Mouse (Mus musculus): Measurements from ENCODE around the gene Sumo3. TPM values are rescaled to one million over a fixed set of nuclear protein-coding genes. Genes with fewer than 3 reads are reported as not detected.

Gene Sumo3
- polyA plus RNA-seq, 2 experiments: 328 to 466 TPM

DNA sequence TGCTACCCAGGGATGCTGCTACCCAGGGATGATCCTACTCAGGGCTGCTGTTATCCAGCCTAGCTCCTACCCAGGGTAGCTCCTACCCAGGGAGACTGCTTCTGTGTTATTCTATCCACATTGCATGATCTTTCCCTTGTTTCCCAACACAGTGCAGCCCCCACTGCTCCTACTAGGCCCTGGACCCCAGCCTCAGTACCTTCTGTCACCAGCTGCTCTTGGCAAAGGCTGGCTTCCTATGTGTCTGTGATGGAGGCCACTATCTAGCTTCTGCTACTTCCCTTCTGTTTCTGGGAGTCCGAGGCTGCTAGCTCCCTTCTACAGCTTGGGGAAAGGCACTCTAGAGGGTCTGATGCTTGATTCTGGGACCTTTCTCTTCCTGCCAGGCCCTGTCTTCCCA is 41.6 kb downstream of the Sumo3 start:
- Histone ChIP-seq H3K4me3 (replicated peaks; ENCODE audit: low read length) (no peak overlapping the region), H3K9ac (ENCODE audit: low read depth, low read length, severe bottlenecking) (no peak overlapping the region)

DNA sequence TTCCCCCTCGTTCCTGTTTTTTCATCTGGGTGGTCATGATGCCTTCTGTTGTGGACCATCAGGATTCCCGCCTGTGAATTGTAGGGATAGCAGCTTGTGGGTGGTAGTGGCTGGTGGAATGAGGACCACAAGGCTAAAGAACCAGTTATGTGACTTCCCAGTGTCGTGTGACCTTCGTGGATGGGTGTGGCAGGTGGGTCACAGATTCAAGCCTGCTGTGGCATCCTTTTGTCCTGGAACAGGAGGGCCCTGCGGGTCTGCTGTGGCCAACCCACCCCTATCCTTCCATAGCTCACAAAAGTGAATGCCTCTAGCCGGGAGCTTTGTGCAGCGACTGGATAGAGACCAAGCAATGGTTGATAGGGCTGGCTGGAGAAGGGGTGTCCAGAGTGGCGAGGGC is 42.0 kb downstream of the Sumo3 start:
- no peak for DNase-seq (ENCODE audit: low spot score)
- Histone ChIP-seq H3K9me3 (ENCODE audit: control insufficient read depth, low read length) (no peaks in the 10 kb centered on the region), H3K36me3 (ENCODE audit: control insufficient read depth, insufficient read depth, low read length) (peaks cover 37% of the 10 kb centered on the region), H3K4me1 (ENCODE audit: control insufficient read depth, insufficient read depth, low read length) (no peaks in the 10 kb centered on the region), H3K4me3 (replicated peaks; ENCODE audit: low read length) (no peak overlapping the region), H3K27me3 (ENCODE audit: control insufficient read depth, insufficient read depth, low read length) (no peaks in the 10 kb centered on the region), H3K4me2 (replicated peaks; ENCODE audit: low read depth, low read length, severe bottlenecking) (no peak overlapping the region), H3K27ac (replicated peaks; ENCODE audit: low read depth, low read length) (no peak overlapping the region), H3K9ac (ENCODE audit: low read depth, low read length, severe bottlenecking) (no peak overlapping the region)
- WGBS: 86% methylated on average over 8 of the region's 8 CpGs
- no peak for TF ChIP-seq POLR2A (IDR thresholded peaks at IDR 0.05; ENCODE audit: borderline replicate concordance, extremely low read depth, insufficient read depth, insufficient read length)
- ATAC-seq (ENCODE audit: low FRiP score, low read depth): no peak

More for the DNA sequence above, 41.6 kb downstream of the Sumo3 start:
- H3K9me3 ChIP-seq (ENCODE audit: control insufficient read depth, low read length): no peaks in the 10 kb centered on the region
- H3K4me2 ChIP-seq (replicated peaks; ENCODE audit: low read depth, low read length, severe bottlenecking): no peak overlapping the region
- WGBS: 88% methylated on average over 1 of the region's 1 CpGs
- no peak for DNase-seq (ENCODE audit: low spot score)
- no peak for TF ChIP-seq POLR2A (IDR thresholded peaks at IDR 0.05; ENCODE audit: borderline replicate concordance, extremely low read depth, insufficient read depth, insufficient read length)
- no peaks in the 10 kb centered on the region for H3K4me1 ChIP-seq (ENCODE audit: control insufficient read depth, insufficient read depth, low read length)
- no peak for ATAC-seq (ENCODE audit: low FRiP score, low read depth)
- no peak overlapping the region for H3K27ac ChIP-seq (replicated peaks; ENCODE audit: low read depth, low read length)
- H3K36me3 ChIP-seq (ENCODE audit: control insufficient read depth, insufficient read depth, low read length): peaks cover 41% of the 10 kb centered on the region
- no peaks in the 10 kb centered on the region for H3K27me3 ChIP-seq (ENCODE audit: control insufficient read depth, insufficient read depth, low read length)

DNA sequence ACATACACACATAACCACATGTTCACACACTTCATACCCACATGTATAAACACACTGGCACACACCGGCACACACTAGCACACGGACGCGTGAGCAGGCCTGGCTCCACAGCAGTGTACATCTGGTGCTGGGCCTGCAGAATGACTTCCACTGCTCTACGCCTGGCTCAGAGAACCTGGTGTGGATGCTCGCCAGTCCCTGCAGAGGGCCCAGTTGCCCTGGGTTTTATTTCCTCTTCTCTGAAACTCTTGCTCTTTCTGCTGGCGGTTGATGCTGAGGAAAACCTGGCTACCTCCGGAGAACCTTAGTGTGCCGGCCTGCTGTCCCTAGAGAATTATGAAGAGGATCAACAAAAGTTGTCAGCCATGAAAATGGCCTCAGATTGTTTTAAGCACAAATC is 46.1 kb downstream of the Sumo3 start:
- WGBS: 81% methylated on average over 9 of the region's 9 CpGs
- Histone ChIP-seq H3K4me3 (replicated peaks; ENCODE audit: low read length) (no peak overlapping the region), H3K27me3 (ENCODE audit: control insufficient read depth, insufficient read depth, low read length) (no peaks in the 10 kb centered on the region), H3K9me3 (ENCODE audit: control insufficient read depth, low read length) (no peaks in the 10 kb centered on the region), H3K4me1 (ENCODE audit: control insufficient read depth, insufficient read depth, low read length) (no peaks in the 10 kb centered on the region), H3K4me2 (replicated peaks; ENCODE audit: low read depth, low read length, severe bottlenecking) (no peak overlapping the region), H3K36me3 (ENCODE audit: control insufficient read depth, insufficient read depth, low read length) (no peaks in the 10 kb centered on the region), H3K27ac (replicated peaks; ENCODE audit: low read depth, low read length) (no peak overlapping the region), H3K9ac (ENCODE audit: low read depth, low read length, severe bottlenecking) (no peak overlapping the region)
- ATAC-seq (ENCODE audit: low FRiP score, low read depth) (no peak), DNase-seq (ENCODE audit: low spot score) (no peak)
- no peak for TF ChIP-seq POLR2A (IDR thresholded peaks at IDR 0.05; ENCODE audit: borderline replicate concordance, extremely low read depth, insufficient read depth, insufficient read length)

DNA sequence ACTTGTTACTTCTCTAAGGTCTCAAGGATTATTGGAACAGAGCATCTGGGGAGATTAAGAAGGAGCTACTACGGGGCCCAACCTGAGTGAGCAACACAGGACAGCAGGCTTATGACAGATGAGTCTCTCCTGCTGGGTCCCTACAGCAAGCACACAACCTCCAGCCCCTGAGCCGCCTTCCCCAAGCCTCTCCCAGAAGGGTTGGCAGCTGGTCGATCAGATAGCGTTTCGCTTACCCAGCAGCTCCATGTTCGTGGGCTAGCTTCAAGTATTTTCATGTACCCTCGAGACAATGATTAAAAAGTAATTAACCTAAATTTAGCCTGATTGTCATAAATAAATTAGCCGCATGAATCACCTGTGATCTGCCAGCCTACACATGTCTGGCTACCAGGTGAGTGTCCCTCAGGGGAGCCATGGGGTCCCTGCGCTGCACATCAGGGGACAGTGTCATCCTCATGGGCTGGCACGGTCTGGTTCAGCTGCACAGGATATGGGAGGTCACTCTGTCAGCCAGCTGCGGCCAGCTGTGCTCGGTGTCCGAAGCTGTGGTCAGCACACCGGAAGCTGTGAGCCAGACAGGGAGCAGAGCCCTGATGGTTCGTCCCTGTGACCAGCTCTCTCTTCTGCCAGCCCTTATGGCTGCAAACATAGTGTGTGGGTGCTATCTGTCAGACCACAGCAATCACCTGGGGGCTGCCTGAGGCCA is 52.5 kb downstream of the Sumo3 start:
- 61% methylated on average over 15 of the region's 15 CpGs for WGBS
- ATAC-seq (ENCODE audit: low FRiP score, low read depth) (no peak), DNase-seq (ENCODE audit: low spot score) (no peak)
- Histone ChIP-seq H3K27ac (replicated peaks; ENCODE audit: low read depth, low read length) (no peak overlapping the region), H3K36me3 (ENCODE audit: control insufficient read depth, insufficient read depth, low read length) (no peaks in the 10 kb centered on the region), H3K9me3 (ENCODE audit: control insufficient read depth, low read length) (no peaks in the 10 kb centered on the region), H3K4me1 (ENCODE audit: control insufficient read depth, insufficient read depth, low read length) (0 out of 2 replicates have a peak, but pooled peaks cover 5% of the 10 kb centered on the region), H3K9ac (ENCODE audit: low read depth, low read length, severe bottlenecking) (no peak overlapping the region), H3K4me3 (replicated peaks; ENCODE audit: low read length) (no peak overlapping the region), H3K27me3 (ENCODE audit: control insufficient read depth, insufficient read depth, low read length) (no peaks in the 10 kb centered on the region), H3K4me2 (replicated peaks; ENCODE audit: low read depth, low read length, severe bottlenecking) (no peak overlapping the region)
- no peak for TF ChIP-seq POLR2A (IDR thresholded peaks at IDR 0.05; ENCODE audit: borderline replicate concordance, extremely low read depth, insufficient read depth, insufficient read length)

DNA sequence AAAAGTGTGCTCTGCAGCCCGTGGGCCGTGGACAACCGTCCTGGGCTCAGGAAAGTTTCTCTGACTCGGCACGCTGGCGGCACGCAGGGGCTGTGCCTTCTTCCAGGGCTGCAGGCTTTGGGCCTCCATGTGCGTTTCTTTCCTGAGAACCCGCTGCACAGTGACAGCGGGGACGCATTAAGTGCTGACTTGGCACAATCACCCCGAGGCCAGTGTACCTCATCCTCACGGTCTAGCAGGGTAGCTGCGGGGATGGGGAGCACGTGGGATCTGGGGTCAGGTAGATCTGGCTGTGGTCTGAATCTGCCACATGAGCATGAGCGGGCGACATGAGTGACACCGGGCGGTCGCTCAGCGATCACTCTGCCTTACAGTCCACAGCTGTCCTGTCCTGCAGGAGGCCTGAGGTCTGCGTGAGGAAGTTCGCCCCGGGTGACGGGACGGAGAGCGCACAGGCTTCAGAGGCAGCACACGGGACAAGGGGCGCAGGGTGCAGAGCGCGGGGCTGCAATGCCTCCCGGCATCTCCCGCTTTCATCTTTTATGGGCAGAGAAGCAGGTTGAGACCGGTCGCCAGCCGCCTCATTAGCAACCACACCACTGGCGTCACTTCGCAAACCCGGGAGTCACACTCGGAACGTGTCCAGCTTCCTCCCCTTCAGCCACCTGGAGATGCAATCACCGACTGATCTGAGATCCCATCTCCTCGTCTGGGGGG is 58.2 kb downstream of the Sumo3 start:
- ATAC-seq (ENCODE audit: low FRiP score, low read depth) (peak; percentile 42; the same call in 1 of the 2 replicates), DNase-seq (ENCODE audit: low spot score) (no peak)
- WGBS: 23% methylated on average over 36 of the region's 43 CpGs
- H3K36me3 ChIP-seq (ENCODE audit: control insufficient read depth, insufficient read depth, low read length): no peaks in the 10 kb centered on the region
- H3K4me2 ChIP-seq (replicated peaks; ENCODE audit: low read depth, low read length, severe bottlenecking): peak overlapping the region; percentile 29
- no peak overlapping the region; the same call in 1 of the 2 replicates for H3K4me3 ChIP-seq (replicated peaks; ENCODE audit: low read length)
- no peak for TF ChIP-seq POLR2A (IDR thresholded peaks at IDR 0.05; ENCODE audit: borderline replicate concordance, extremely low read depth, insufficient read depth, insufficient read length)
- H3K9ac ChIP-seq (ENCODE audit: low read depth, low read length, severe bottlenecking): no peak overlapping the region
- no peak overlapping the region for H3K27ac ChIP-seq (replicated peaks; ENCODE audit: low read depth, low read length)
- no peaks in the 10 kb centered on the region for H3K9me3 ChIP-seq (ENCODE audit: control insufficient read depth, low read length)
- peaks cover 15% of the 10 kb centered on the region; the same call in 1 of the 2 replicates for H3K4me1 ChIP-seq (ENCODE audit: control insufficient read depth, insufficient read depth, low read length)
- H3K27me3 ChIP-seq (ENCODE audit: control insufficient read depth, insufficient read depth, low read length): no peaks in the 10 kb centered on the region
